Mouse (Mus musculus): ENCODE data around the gene Pycr1. TPM values are rescaled to one million over a fixed set of nuclear protein-coding genes. Genes with fewer than 3 reads are reported as not detected.

Pycr1 gene
- polyA plus RNA-seq, 1 experiment: 2.3 TPM

DNA sequence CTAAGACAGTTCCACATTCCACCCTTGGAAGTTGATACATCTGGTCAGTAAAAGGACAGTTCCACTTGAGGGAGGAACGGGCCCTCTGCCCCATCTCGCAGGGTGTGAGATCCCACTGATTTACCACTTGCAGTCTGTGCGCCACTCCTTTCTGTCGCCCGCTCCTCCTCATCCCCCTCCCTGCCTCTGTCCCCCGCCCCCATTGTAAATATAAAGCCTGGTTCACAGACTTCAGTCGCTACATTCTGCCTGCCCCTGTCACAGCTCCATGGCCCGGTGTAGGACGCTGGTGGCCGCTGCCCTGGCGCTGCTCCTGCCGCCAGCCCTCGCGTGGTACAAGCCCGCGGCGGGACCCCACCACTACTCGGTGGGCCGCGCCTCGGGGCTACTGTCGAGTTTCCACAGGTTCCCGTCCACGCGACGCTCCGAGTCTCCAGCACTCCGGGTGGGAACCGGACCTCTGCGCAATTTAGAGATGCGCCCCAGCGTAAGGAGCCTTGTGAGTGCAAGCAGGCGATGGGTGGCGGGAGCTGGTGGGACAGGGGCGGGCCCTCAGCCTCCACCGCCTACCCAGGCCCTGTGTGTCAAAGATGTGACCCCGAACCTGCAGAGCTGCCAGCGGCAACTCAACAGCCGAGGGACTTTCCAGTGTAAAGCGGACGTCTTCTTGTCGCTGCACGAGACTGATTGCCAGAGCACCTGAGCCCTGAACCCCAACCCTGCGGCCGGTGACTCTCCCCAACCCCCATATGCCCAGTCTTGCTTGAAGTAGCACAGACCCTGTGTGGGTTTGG lies 35.1 kb downstream of the Pycr1 start, which contains the start of gene Npb:
Gene Npb (plus strand): TSS at position 237 of the 794 bp plus-strand sequence.
- peak in 1 of 2 experiments; percentile 21 for DNase-seq
- Histone ChIP-seq H3K27ac (ENCODE audit: insufficient read depth, low read length) (no peak within 1 kb of the TSS), H3K27me3 (ENCODE audit: control insufficient read depth, insufficient read depth, low read length) (no peaks in the 10 kb centered on the region), H3K4me3 (replicated peaks; ENCODE audit: insufficient read depth, low read depth, low read length) (no peak within 1 kb of the TSS), H3K4me1 (ENCODE audit: control insufficient read depth, insufficient read depth, low read length) (peaks cover 8% of the 10 kb centered on the region)
- 18% methylated on average over 45 of the region's 45 CpGs for WGBS
- no peak for TF ChIP-seq CTCF (IDR thresholded peaks at IDR 0.05; ENCODE audit: borderline replicate concordance, insufficient read depth, low read depth, low read length)

- Histone ChIP-seq H3K4me3 (replicated peaks; ENCODE audit: insufficient read depth, low read depth, low read length) (no peak overlapping the region), H3K27ac (ENCODE audit: insufficient read depth, low read length) (no peak overlapping the region), H3K27me3 (ENCODE audit: control insufficient read depth, insufficient read depth, low read length) (no peaks in the 10 kb centered on the region), H3K4me1 (ENCODE audit: control insufficient read depth, insufficient read depth, low read length) (peaks cover 3% of the 10 kb centered on the region; the same call in 1 of the 2 replicates)
- WGBS: 74% methylated on average over 4 of the region's 4 CpGs
- no peak for DNase-seq
- TF ChIP-seq CTCF (IDR thresholded peaks at IDR 0.05; ENCODE audit: borderline replicate concordance, insufficient read depth, low read depth, low read length) (no peak), POLR2A (IDR thresholded peaks at IDR 0.05; ENCODE audit: borderline replicate concordance, insufficient read depth, low read length) (no peak)
Measured at GRCm38 (mm10) chr11:120606764-120607163, 36.8 kb downstream of the Pycr1 start.

- 87% methylated on average over 7 of the region's 7 CpGs for WGBS
- H3K4me1 ChIP-seq (ENCODE audit: control insufficient read depth, insufficient read depth, low read length): 0 out of 2 replicates have a peak, but pooled peaks cover 3% of the 10 kb centered on the region
- H3K27me3 ChIP-seq (ENCODE audit: control insufficient read depth, insufficient read depth, low read length): no peaks in the 10 kb centered on the region
- H3K27ac ChIP-seq (ENCODE audit: insufficient read depth, low read length): no peak overlapping the region
- H3K4me3 ChIP-seq (replicated peaks; ENCODE audit: insufficient read depth, low read depth, low read length): no peak overlapping the region
- TF ChIP-seq POLR2A (IDR thresholded peaks at IDR 0.05; ENCODE audit: borderline replicate concordance, insufficient read depth, low read length) (no peak), CTCF (IDR thresholded peaks at IDR 0.05; ENCODE audit: borderline replicate concordance, insufficient read depth, low read depth, low read length) (no peak)
- no peak for DNase-seq
Measured at GRCm38 (mm10) chr11:120605667-120606066, 37.9 kb downstream of the Pycr1 start.

DNA sequence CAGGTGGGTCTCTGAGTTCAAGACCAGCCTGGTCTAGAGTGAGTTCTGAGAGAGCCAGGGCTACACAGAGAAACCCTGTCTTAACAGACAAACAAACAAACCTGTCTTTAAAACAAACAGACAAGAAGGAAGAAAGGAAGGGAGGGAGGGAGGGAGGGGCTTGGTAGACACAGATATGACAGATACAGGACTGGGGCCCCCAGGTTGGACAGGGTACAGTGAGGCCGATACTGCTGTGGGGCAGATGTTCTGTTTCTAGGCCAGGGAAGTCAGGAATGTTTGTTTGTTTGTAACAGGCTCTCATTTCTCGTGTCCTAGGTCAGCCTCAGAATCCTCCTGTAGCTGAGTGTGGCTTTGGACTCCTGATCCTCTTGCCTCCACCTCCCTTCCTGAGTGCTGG lies 40.0 kb downstream of the Pycr1 start:
- Histone ChIP-seq H3K4me3 (replicated peaks; ENCODE audit: insufficient read depth, low read depth, low read length) (no peak overlapping the region), H3K4me1 (ENCODE audit: control insufficient read depth, insufficient read depth, low read length) (peaks cover 6% of the 10 kb centered on the region; the same call in 1 of the 2 replicates), H3K27me3 (ENCODE audit: control insufficient read depth, insufficient read depth, low read length) (no peaks in the 10 kb centered on the region), H3K27ac (ENCODE audit: insufficient read depth, low read length) (no peak overlapping the region)
- WGBS: 78% methylated on average over 2 of the region's 2 CpGs
- no peak for DNase-seq
- TF ChIP-seq CTCF (IDR thresholded peaks at IDR 0.05; ENCODE audit: borderline replicate concordance, insufficient read depth, low read depth, low read length): no peak
- no peak for TF ChIP-seq POLR2A (IDR thresholded peaks at IDR 0.05; ENCODE audit: borderline replicate concordance, insufficient read depth, low read length)

DNA sequence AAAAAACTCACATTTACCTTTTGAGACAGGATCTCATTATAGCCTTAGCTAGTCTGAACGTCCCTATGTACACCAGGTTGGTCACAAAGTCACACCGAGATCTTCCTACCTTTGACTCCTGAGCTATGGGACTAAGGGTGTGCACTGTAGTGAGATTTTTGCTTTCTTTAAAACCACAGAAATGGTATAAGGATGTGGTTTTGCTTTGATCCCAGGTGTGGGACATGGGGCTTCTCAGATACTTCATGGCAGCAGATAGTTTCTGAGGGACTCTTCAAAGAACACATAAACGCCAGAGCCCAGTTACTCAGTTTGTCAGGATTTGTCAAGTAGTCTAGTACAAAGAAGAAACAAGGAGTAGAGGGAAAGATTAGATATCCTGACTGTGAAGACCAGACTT lies 42.9 kb downstream of the Pycr1 start:
- H3K27me3 ChIP-seq (ENCODE audit: control insufficient read depth, insufficient read depth, low read length): no peaks in the 10 kb centered on the region
- no peak for TF ChIP-seq CTCF (IDR thresholded peaks at IDR 0.05; ENCODE audit: borderline replicate concordance, insufficient read depth, low read depth, low read length)
- TF ChIP-seq POLR2A (IDR thresholded peaks at IDR 0.05; ENCODE audit: borderline replicate concordance, insufficient read depth, low read length): no peak
- no peak for DNase-seq
- WGBS: 95% methylated on average over 3 of the region's 3 CpGs
- no peak overlapping the region for H3K4me3 ChIP-seq (replicated peaks; ENCODE audit: insufficient read depth, low read depth, low read length)
- peaks cover 12% of the 10 kb centered on the region for H3K4me1 ChIP-seq (ENCODE audit: control insufficient read depth, insufficient read depth, low read length)
- no peak overlapping the region for H3K27ac ChIP-seq (ENCODE audit: insufficient read depth, low read length)

- no peak for TF ChIP-seq CTCF (IDR thresholded peaks at IDR 0.05; ENCODE audit: borderline replicate concordance, insufficient read depth, low read depth, low read length)
- TF ChIP-seq POLR2A (IDR thresholded peaks at IDR 0.05; ENCODE audit: borderline replicate concordance, insufficient read depth, low read length): no peak
- peak in 1 of 2 experiments; percentile 19 for DNase-seq
- Histone ChIP-seq H3K4me1 (ENCODE audit: control insufficient read depth, insufficient read depth, low read length) (peaks cover 12% of the 10 kb centered on the region), H3K4me3 (replicated peaks; ENCODE audit: insufficient read depth, low read depth, low read length) (peak overlapping the region; percentile 81), H3K27me3 (ENCODE audit: control insufficient read depth, insufficient read depth, low read length) (no peaks in the 10 kb centered on the region), H3K27ac (ENCODE audit: insufficient read depth, low read length) (no peak overlapping the region)
- 26% methylated on average over 17 of the region's 17 CpGs for WGBS
Measured at GRCm38 (mm10) chr11:120598990-120599549, 44.5 kb downstream of the Pycr1 start.

DNA sequence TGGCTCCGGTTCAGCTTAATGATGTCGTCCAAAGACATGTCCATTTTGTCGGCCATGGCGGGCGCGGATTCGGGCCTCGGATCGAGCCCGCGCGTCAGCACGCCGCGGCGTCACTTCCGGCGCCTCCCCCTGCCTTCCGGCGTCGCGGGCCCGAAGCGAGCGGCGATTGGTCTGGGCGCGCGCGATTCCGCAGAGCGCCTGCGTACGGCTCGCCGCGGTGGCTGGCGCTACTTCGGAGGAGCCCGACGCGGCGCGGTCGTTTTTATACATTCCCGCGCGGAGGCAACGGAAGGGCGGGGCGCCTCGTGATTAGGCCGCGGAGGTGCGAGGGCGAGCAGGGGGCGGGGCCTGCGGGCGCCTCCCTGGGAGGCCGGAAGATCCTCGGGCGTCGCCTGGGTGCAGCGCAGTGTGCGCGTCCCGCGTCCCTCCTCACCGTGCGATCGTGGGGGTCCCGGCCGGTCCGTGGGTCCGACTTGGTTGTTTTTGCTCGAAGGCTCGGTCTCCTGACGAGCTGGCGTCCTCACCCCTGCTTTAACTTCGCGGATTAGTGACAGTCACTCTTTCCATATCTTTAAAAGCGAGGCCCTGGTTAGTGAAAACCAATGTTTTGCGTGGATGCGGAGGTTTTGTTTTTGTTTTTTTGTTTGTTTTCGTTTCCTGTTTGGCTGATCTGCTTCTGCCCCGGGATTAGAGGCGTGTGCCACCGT lies 45.1 kb downstream of the Pycr1 start, which contains the start of the genes Alyref and Anapc11:
Gene Alyref (minus strand): TSS at position 83 of the 707 bp plus-strand sequence.
Gene Anapc11 (plus strand): TSS at position 139 of the 707 bp plus-strand sequence.
- peaks cover 12% of the 10 kb centered on the region for H3K4me1 ChIP-seq (ENCODE audit: control insufficient read depth, insufficient read depth, low read length)
- WGBS: under 1% methylated on average over 87 of the region's 88 CpGs
- H3K27ac ChIP-seq (ENCODE audit: insufficient read depth, low read length): 0 out of 2 replicates have a peak within 1 kb of the TSS, but pooled peaks have one; percentile 50
- peak; percentile 92 to 95 for DNase-seq
- no peaks in the 10 kb centered on the region for H3K27me3 ChIP-seq (ENCODE audit: control insufficient read depth, insufficient read depth, low read length)
- peak within 1 kb of the TSS; percentile 81 for H3K4me3 ChIP-seq (replicated peaks; ENCODE audit: insufficient read depth, low read depth, low read length)
- TF ChIP-seq CTCF (IDR thresholded peaks at IDR 0.05; ENCODE audit: borderline replicate concordance, insufficient read depth, low read depth, low read length): no peak
- TF ChIP-seq POLR2A (IDR thresholded peaks at IDR 0.05; ENCODE audit: borderline replicate concordance, insufficient read depth, low read length): no peak; the same call in 1 of the 2 replicates

All from cerebellum, adult 2 months (tissue).